Mouse (Mus musculus): ENCODE data around the gene Rhog. TPM values are rescaled to one million over a fixed set of nuclear protein-coding genes. Genes with fewer than 3 reads are reported as not detected.
A peak's percentile ranks its signal among the peaks of the same experiment; 100 is the strongest.

Gene Rhog
- total RNA-seq, 1 experiment from 2014 or later: 53.6 TPM

- peak; percentile 70 for DNase-seq
These were observed 33.5 kb downstream of the Rhog start for GRCm38 (mm10) chr7:102222336-102222735.

DNA sequence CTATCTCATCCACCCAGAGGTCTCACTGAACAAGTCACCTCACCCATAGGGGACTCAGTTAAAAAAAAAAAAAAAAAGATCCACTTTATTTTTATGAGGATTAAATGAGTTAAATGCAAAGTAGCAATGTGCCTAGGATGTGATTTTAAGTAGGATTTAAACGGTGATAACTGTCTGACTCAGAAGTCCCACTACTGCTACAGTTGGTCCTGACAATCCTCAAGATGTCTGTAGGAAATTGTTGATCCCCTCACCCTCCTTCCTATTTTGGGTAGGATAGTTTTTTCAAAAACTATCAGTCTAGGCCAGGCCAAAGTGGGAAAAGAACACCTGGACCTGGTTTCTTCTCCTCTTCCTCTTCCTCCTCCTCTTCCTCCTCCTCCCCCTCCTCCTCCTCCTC lies 34.0 kb downstream of the Rhog start:
- DNase-seq: no peak

DNA sequence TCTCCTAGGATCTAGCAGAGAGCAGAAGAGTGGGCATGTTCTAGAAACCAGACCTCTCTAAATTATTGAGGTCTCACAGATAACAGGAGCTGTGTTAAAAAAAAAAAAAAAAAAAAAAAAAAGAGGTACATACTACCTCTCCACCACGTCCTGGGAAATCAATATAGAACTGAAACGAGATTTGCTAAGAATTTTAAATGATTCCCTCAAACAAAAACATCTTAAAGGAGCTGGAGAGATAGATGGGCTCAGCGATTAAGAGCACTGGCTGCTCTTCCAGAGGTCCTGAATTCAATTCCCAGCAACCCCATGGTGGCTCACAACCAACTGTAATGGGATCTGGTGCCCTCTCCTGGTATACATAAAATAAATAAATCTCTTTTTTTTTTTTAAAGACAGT lies 44.8 kb downstream of the Rhog start:
- no peak for DNase-seq

GRCm38 (mm10) chr7:102209756-102210721 lies 45.8 kb downstream of the Rhog start, which contains the start of the genes Nup98 and Pgap2:
Nup98 (minus strand) TSS chr7:102210176.
Pgap2 (plus strand) TSS chr7:102210208.
- DNase-seq: peak; percentile 99

DNA sequence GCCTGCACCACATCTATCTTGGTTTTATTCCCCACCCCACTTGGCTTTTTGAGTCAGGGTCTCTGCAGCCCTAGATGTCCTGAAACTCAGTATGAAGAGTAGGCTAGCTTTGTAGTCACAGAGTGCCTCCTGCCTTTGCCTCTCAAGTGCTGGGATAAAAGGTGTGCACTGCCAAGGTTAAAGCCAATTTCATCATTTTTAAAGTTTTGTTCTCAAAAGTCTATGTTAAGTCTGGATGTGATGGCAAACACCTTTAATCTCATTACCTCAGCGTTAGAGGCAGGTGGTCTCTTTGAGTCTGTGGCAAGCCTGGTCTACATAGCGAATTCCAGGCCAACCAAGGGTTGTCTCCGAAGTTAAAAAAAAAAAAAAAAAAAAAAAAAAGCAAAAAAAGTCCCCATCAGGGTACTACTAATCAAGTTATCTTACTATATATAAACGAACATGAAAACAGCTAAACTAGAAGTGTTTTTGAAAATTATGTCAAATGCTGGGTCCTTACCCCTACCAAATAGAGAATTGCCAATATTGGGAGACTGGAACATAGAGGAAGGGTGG lies 47.0 kb downstream of the Rhog start:
- no peak for DNase-seq

DNA sequence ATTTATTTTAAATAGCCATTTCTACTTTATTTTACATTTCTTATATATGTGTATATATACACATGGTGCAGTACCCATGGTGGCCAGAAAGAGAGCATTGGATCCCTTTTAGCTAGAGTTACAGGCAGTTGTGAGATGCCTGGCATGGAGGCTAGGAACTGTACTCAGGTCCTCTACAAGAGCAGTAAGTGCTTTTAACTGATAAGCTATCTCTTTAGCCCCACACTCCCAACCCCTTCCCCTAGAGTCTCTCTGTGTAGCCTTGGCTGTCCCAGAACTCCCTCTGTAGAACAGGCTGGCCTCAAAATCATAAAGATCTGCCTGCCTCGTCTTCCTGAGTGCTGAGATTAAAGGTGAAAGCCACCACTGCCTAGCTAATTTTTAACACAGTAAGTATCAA lies 50.2 kb downstream of the Rhog start:
- no peak for DNase-seq

DNA sequence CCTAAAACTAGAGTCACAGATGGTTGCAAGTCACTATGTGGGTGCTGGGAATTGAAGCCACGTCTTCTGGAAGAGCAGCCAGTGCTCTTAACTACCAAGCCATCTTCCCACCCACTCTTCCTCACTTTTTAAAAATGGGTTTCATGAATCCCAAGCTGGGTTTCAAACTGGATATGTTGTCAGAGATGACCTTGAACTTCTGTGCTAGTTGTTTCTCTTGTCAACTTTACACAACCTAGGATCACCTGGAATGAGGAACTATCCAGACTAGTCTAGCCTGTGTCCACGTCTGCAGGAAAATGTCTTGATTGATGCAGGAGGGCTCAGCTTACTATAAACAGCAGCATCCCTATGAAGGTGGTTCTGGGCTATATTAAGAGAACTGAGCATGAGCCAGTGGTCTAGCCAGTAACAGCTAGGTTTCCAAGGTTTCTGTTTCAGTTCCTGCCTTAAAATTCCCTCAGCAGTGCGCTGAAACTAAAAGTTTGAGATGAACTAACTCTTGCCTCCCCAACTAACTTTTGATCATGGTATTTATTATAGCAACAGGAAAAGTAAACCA lies 51.5 kb downstream of the Rhog start:
- DNase-seq: no peak

GRCm38 (mm10) chr7:102200996-102201785 lies 54.7 kb downstream of the Rhog start:
- DNase-seq: no peak

DNA sequence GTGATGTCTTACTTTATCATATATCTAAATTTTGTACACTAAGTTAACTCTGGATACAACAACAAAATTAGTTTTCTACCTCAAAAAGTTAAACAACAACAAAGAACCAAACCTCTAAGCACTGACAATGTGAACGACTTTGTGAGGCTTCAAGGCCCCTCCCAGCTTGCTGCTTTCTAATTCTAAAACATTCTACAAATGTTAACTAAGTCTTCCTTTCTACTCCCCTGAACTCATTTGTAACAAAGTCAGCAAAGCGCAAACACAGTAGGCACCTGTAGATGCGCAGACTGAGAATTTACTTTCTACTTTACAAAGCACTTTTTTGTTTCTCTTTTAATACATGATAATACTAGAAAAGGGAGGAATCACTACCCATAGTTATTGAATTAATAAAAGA lies 55.3 kb downstream of the Rhog start:
- DNase-seq: no peak

DNA sequence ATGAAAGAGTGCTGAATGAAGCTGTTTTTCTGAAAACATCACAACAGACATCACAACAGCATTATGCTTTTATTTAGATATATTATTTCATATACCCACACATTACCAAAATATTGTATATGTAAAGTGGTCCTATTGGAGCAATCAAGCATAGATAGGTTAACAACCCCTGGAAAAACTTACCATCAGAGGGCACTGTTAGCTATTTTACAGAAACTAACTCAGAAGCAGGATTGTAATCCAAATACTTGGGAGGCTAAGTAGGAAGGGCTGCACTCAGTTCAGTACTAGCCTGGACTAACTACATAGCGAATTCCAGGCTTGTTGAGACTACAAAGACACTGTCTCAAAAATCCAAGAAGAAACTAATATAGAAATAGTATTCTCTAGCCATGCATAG lies 63.5 kb downstream of the Rhog start:
- no peak for DNase-seq

Other genes starting within 250 kb of the Rhog start
- gene Il18bp, start 237.4 kb downstream of the Rhog start, total RNA-seq (2021): 5.6 and 5.8 TPM in 2 replicates
- 30.4 and 32.0 TPM in 2 replicates for gene Rnf121, start 190.6 kb downstream of the Rhog start, total RNA-seq (2021)
- 12.1 and 17.2 TPM in 2 replicates for gene Xndc1, start 190.5 kb downstream of the Rhog start, total RNA-seq (2021)
- gene Xntrpc, start 190.3 kb downstream of the Rhog start, total RNA-seq (2021): 1.2 and 1.5 TPM in 2 replicates
- gene Trpc2, start 172.9 kb downstream of the Rhog start, total RNA-seq (2021): not detected in 2 replicates
- not detected in 2 replicates for gene Art1, start 154.3 kb downstream of the Rhog start, total RNA-seq (2021)
- gene Art5, start 146.6 kb downstream of the Rhog start, total RNA-seq (2021): 0.44 TPM in 1 of 2 replicates, not detected in the other
- not detected in 2 replicates for gene Chrna10, start 139.2 kb downstream of the Rhog start, total RNA-seq (2021)
- gene Nup98, start 45.9 kb downstream of the Rhog start, total RNA-seq (2021): 56.4 and 61.3 TPM in 2 replicates
- 75.7 and 87.8 TPM in 2 replicates for gene Pgap2, start 45.8 kb downstream of the Rhog start, total RNA-seq (2021)
- gene Stim1, start 11.8 kb upstream of the Rhog start, total RNA-seq (2021): 71.0 and 88.3 TPM in 2 replicates
- 41.7 and 42.2 TPM in 2 replicates for gene Rrm1, start 185.6 kb upstream of the Rhog start, total RNA-seq (2021)
- not detected in 2 replicates for gene Olfr543, start 225.6 kb upstream of the Rhog start, total RNA-seq (2021)
- gene Olfr544, start 232.3 kb upstream of the Rhog start, total RNA-seq (2021): not detected in 2 replicates
- gene Olfr545, start 243.5 kb upstream of the Rhog start, total RNA-seq (2021): not detected in 2 replicates

Measured in adrenal gland, postnatal 14 days (tissue).